Mouse (Mus musculus) MEL (cell line): ENCODE data around the gene Sema3b. TPM values are rescaled to one million over a fixed set of nuclear protein-coding genes. Genes with fewer than 3 reads are reported as not detected.

Experiments used
- DNase-seq: peaks from one replicate; pipeline ENCODE4 v3.0.0; 2011; ENCODE audit warnings: low read depth, low spot score
- H3K27ac ChIP-seq: 2 replicates; pipeline ENCODE4 v1.5.1; 2012; ENCODE audit warnings: low read depth, mild to moderate bottlenecking, control low read depth, low read length, moderate library complexity; ENCODE audit not compliant: control insufficient read depth
- H3K27me3 ChIP-seq, 2 experiments: fragments of 150-350 bp in 1 of 2; sonication (generic) in 1 of 2; 2 replicates each; pipeline ENCODE4 v1.6.1; 2012; ENCODE audit warnings: low read length in 2 of 2, mild to moderate bottlenecking in 2 of 2, improper control_type of control experiment in 1 of 2, moderate library complexity in 1 of 2; ENCODE audit not compliant: insufficient read depth in 2 of 2, control insufficient read depth in 1 of 2
- H3K36me3 ChIP-seq, 2 experiments: 2 replicates each; pipeline ENCODE4 v1.6.1; 2012 to 2014; ENCODE audit warnings: low read length in 2 of 2, improper control_type of control experiment in 1 of 2, inconsistent platforms in 1 of 2, mild to moderate bottlenecking in 1 of 2; ENCODE audit not compliant: insufficient read depth in 2 of 2, control insufficient read depth in 1 of 2
- H3K4me1 ChIP-seq, 2 experiments: fragments of 150-350 bp in 1 of 2; sonication (generic) in 1 of 2; 2 replicates each; pipeline ENCODE4 v1.6.1; 2012; ENCODE audit warnings: low read length in 2 of 2, improper control_type of control experiment in 1 of 2, mild to moderate bottlenecking in 1 of 2; ENCODE audit not compliant: insufficient read depth in 2 of 2, control insufficient read depth in 1 of 2
- H3K4me3 ChIP-seq, 2 experiments: fragments of 150-350 bp in 1 of 2; sonication (generic) in 1 of 2; 2 replicates each; pipeline ENCODE4 v1.5.1; 2012; ENCODE audit warnings: low read depth in 2 of 2, low read length in 2 of 2, mild to moderate bottlenecking in 2 of 2, moderate library complexity in 2 of 2, control low read depth in 1 of 2, improper control_type of control experiment in 1 of 2; ENCODE audit not compliant: control insufficient read depth in 1 of 2, insufficient read depth in 1 of 2
- H3K79me2 ChIP-seq: 2 replicates; pipeline ENCODE4 v1.6.1; 2012; ENCODE audit warnings: mild to moderate bottlenecking, low read length, moderate library complexity; ENCODE audit not compliant: control insufficient read depth, poor library complexity, insufficient read depth
- H3K9ac ChIP-seq: 2 replicates; pipeline ENCODE4 v1.6.1; 2012; ENCODE audit warnings: low read depth, mild to moderate bottlenecking, control low read depth, low read length, moderate library complexity; ENCODE audit not compliant: control insufficient read depth, poor library complexity, severe bottlenecking
- H3K9me3 ChIP-seq: fragments of 150-350 bp; sonication (generic); replicated peaks from 2 replicates; pipeline ENCODE4 v1.6.1; 2012; ENCODE audit warnings: mild to moderate bottlenecking, low read length, improper control_type of control experiment, moderate library complexity; ENCODE audit not compliant: insufficient read depth
- BHLHE40 ChIP-seq: IDR thresholded peaks from 2 replicates; pipeline ENCODE4 v1.6.1; 2012; ENCODE audit warnings: low read depth, mild to moderate bottlenecking, inconsistent platforms, low read length, improper control_type of control experiment, borderline replicate concordance
- CHD2 ChIP-seq: IDR thresholded peaks from 2 replicates; pipeline ENCODE4 v1.6.1; 2011; ENCODE audit warnings: low read length, improper control_type of control experiment
- ELF1 ChIP-seq: IDR thresholded peaks from 2 replicates; pipeline ENCODE4 v1.6.1; 2014; ENCODE audit warnings: low read depth, mild to moderate bottlenecking, inconsistent platforms, low read length, improper control_type of control experiment, moderate library complexity
- EP300 ChIP-seq, 2 experiments: IDR thresholded peaks; 2 replicates each; pipeline ENCODE4 v1.6.1; 2011; ENCODE audit warnings: improper control_type of control experiment in 2 of 2, low read length in 2 of 2, low read depth in 1 of 2, mild to moderate bottlenecking in 1 of 2
- ETS1 ChIP-seq: IDR thresholded peaks from 2 replicates; pipeline ENCODE4 v1.6.1; 2012; ENCODE audit warnings: low read depth, mild to moderate bottlenecking, inconsistent platforms, low read length, improper control_type of control experiment, moderate library complexity
- GABPA ChIP-seq: IDR thresholded peaks from 2 replicates; pipeline ENCODE4 v1.6.1; 2012; ENCODE audit warnings: low read depth, mild to moderate bottlenecking, inconsistent platforms, low read length, improper control_type of control experiment, moderate library complexity
- GATA1 ChIP-seq: IDR thresholded peaks from 2 replicates; pipeline ENCODE4 v1.6.1; 2011; ENCODE audit warnings: low read depth, low read length, improper control_type of control experiment
- HCFC1 ChIP-seq: IDR thresholded peaks from 2 replicates; pipeline ENCODE4 v1.6.1; 2012; ENCODE audit warnings: low read depth, mild to moderate bottlenecking, inconsistent platforms, low read length, improper control_type of control experiment, moderate library complexity
- MYB ChIP-seq: IDR thresholded peaks from 2 replicates; pipeline ENCODE4 v1.6.1; 2011; ENCODE audit warnings: mild to moderate bottlenecking, low read depth, low read length, improper control_type of control experiment
- NELFE ChIP-seq: IDR thresholded peaks from 2 replicates; pipeline ENCODE4 v1.6.1; 2011; ENCODE audit warnings: low read depth, low read length, improper control_type of control experiment
- NRF1 ChIP-seq: IDR thresholded peaks from 2 replicates; pipeline ENCODE4 v1.6.1; 2014; ENCODE audit warnings: low read depth, mild to moderate bottlenecking, inconsistent platforms, low read length, improper control_type of control experiment, moderate library complexity; ENCODE audit not compliant: poor library complexity, insufficient read depth, severe bottlenecking
- POLR2AphosphoS2 ChIP-seq: IDR thresholded peaks from 2 replicates; pipeline ENCODE4 v1.6.1; 2011; ENCODE audit warnings: low read length, improper control_type of control experiment
- RCOR1 ChIP-seq: IDR thresholded peaks from 2 replicates; pipeline ENCODE4 v1.6.1; 2012; ENCODE audit warnings: low read depth, mild to moderate bottlenecking, inconsistent platforms, low read length, improper control_type of control experiment
- SIN3A ChIP-seq: IDR thresholded peaks from 2 replicates; pipeline ENCODE4 v1.6.1; 2012; ENCODE audit warnings: low read length, improper control_type of control experiment, inconsistent platforms
- SMC3 ChIP-seq: IDR thresholded peaks from 2 replicates; pipeline ENCODE4 v1.6.1; 2011; ENCODE audit warnings: low read depth, low read length, improper control_type of control experiment
- TCF12 ChIP-seq: IDR thresholded peaks from 2 replicates; pipeline ENCODE4 v1.6.1; 2014; ENCODE audit warnings: low read depth, mild to moderate bottlenecking, inconsistent platforms, low read length, improper control_type of control experiment, moderate library complexity
- UBTF ChIP-seq: IDR thresholded peaks from 2 replicates; pipeline ENCODE4 v1.6.1; 2012; ENCODE audit warnings: low read depth, mild to moderate bottlenecking, inconsistent platforms, low read length, improper control_type of control experiment, moderate library complexity, borderline replicate concordance; ENCODE audit not compliant: insufficient read depth
- ZC3H11A ChIP-seq: IDR thresholded peaks from 2 replicates; pipeline ENCODE4 v1.6.1; 2012; ENCODE audit warnings: low read depth, mild to moderate bottlenecking, inconsistent platforms, low read length, improper control_type of control experiment
- ZNF384 ChIP-seq: IDR thresholded peaks from 2 replicates; pipeline ENCODE4 v1.6.1; 2012; ENCODE audit warnings: low read depth, mild to moderate bottlenecking, inconsistent platforms, low read length, improper control_type of control experiment
- polyA plus RNA-seq, 2 experiments: library from polyadenylated mRNA; stranded (reverse) in 1 of 2; unstranded in 1 of 2; fragments of >175 nt in 1 of 2; fragments of >200 nt in 1 of 2; gene quantifications; 2 replicates each; pipeline versions ENCODE4 v1.2.1 to v1.2.4; 2012; ENCODE audit warnings: low replicate concordance in 2 of 2, low read depth in 1 of 2; ENCODE audit not compliant: insufficient read length in 2 of 2, insufficient read depth in 1 of 2, missing spikeins in 1 of 2
- total RNA-seq: library from RNA; depleted of rRNA; stranded (reverse); fragments of 300-350 nt; gene quantifications from 2 replicates; pipeline ENCODE4 v1.2.3, GENCODE M21; 2012

Gene Sema3b
- total and polyA plus RNA-seq, 3 experiments, result 0.04 to 0.21 TPM; not detected in 1

DNA sequence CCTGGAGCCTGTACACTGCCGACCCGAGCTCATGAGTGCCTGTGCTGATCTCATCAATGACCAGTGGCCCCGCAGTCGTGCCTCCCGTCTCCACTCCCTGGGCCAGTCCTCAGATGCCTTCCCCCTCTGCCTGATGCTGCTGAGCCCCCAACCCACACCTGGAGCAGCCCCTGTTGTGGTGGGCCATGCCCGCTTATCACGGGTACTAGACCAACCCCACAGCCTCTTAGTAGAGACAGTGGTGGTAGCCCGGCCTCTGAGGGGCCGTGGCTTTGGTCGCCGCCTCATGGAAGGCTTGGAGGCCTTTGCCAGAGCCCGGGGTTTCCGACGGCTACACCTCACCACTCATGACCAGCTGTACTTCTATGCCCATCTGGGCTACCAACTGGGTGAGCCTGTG lies 25.9 kb downstream of the Sema3b start:
- peaks cover 8 to 28% of the 10 kb centered on the region in 2 experiments; a peak in 3 of 4 replicates for H3K4me1 ChIP-seq
- no peak overlapping the region for H3K4me3 ChIP-seq
- no peak overlapping the region for H3K27ac ChIP-seq
- H3K27me3 ChIP-seq, result no peaks in the 10 kb centered on the region
- H3K9me3 ChIP-seq, result no peaks in the 10 kb centered on the region
- no peak overlapping the region for H3K9ac ChIP-seq
- H3K79me2 ChIP-seq, result peaks cover 36% of the 10 kb centered on the region
- TF ChIP-seq BHLHE40 (no peak), GABPA (no peak), RCOR1 (no peak)
- no peak for DNase-seq
- H3K36me3 ChIP-seq, result peaks cover 0 to 18% of the 10 kb centered on the region in 2 experiments; a peak in 2 of 4 replicates

GRCm38 (mm10) chr9:107582509-107583062 lies 26.4 kb downstream of the Sema3b start:
- no peak for DNase-seq
- Histone ChIP-seq H3K27ac (peak overlapping the region; percentile 55), H3K27me3 (no peaks in the 10 kb centered on the region), H3K4me1 (peaks cover 8 to 28% of the 10 kb centered on the region in 2 experiments; a peak in 3 of 4 replicates), H3K9ac (peak overlapping the region; percentile 78; the same call in 1 of the 2 replicates), H3K79me2 (peaks cover 30% of the 10 kb centered on the region), H3K36me3 (peaks cover 0 to 18% of the 10 kb centered on the region in 2 experiments; a peak in 2 of 4 replicates), H3K4me3 (peak overlapping the region; percentile 81 to 98; a peak in 3 of 4 replicates), H3K9me3 (no peaks in the 10 kb centered on the region)
- TF ChIP-seq SIN3A (no peak), UBTF (no peak), POLR2AphosphoS2 (no peak), NRF1 (no peak), CHD2 (no peak)

DNA sequence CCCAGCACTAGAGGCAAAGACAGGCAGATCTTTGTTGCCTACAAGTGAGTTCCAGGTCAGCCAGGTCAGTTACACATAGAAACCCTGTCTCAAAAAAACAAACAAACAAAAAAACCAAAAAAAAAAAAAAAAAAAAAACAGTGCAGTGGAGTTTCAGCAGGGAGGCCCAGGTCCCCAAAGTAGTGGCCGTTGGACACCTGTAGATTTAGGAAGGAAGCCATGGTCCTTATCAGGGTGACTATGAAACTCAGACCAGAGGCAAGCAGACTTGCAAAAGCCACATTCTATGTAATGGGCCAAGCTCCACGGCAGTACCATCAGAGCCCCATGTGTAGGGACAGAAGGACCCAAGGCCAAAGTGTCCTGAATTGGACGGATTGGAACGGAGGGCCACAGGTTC lies 27.4 kb downstream of the Sema3b start:
- H3K4me1 ChIP-seq, result peaks cover 6 to 31% of the 10 kb centered on the region in 2 experiments; a peak in 3 of 4 replicates
- peak overlapping the region; percentile 81 to 98 for H3K4me3 ChIP-seq
- TF ChIP-seq ELF1 (no peak; the same call in 1 of the 2 replicates), ETS1 (peak; percentile 46; the same call in 1 of the 2 replicates), HCFC1 (peak; percentile 39; the same call in 1 of the 2 replicates), TCF12 (peak; percentile 76), GATA1 (peak; percentile 58), NELFE (no peak; the same call in 1 of the 2 replicates), ZNF384 (peak; percentile 86), POLR2AphosphoS2 (0 out of 2 replicates have a peak, but pooled peaks have one; percentile 48), ZC3H11A (no peak), MYB (peak; percentile 83), EP300 (IDR thresholded peaks at IDR 0.05; ENCODE audit: low read depth in 1 of 2, low read length in 2 of 2) (peak; percentile 78 to 80), SMC3 (0 out of 2 replicates have a peak, but pooled peaks have one; percentile 12)
- DNase-seq, result peak; percentile 57
- peak overlapping the region; percentile 78 for H3K9ac ChIP-seq
- peaks cover 0 to 15% of the 10 kb centered on the region in 2 experiments; a peak in 2 of 4 replicates for H3K36me3 ChIP-seq
- no peaks in the 10 kb centered on the region for H3K27me3 ChIP-seq
- H3K79me2 ChIP-seq, result peaks cover 30% of the 10 kb centered on the region
- H3K27ac ChIP-seq, result peak overlapping the region; percentile 98
- no peaks in the 10 kb centered on the region for H3K9me3 ChIP-seq
